Mouse (Mus musculus): ENCODE measurements around the gene Nasp.
"Not testable (repeated sequence)": the region's sequence is repeated elsewhere in the genome, so short reads cannot be mapped to it uniquely, and the experiment has no call there.

Gene Nasp

GRCm38 (mm10) chr4:116627722-116628662 is at the start of gene Nasp:
Gene Nasp, minus strand, starts transcription at chr4:116627941.
- in situ Hi-C loops (cut with MboI, MseI) = no loop called here

- in situ Hi-C loops (cut with MboI, MseI) = no loop called here
Observed at GRCm38 (mm10) chr4:116676027-116676426, 48.3 kb upstream of the Nasp start.

DNA sequence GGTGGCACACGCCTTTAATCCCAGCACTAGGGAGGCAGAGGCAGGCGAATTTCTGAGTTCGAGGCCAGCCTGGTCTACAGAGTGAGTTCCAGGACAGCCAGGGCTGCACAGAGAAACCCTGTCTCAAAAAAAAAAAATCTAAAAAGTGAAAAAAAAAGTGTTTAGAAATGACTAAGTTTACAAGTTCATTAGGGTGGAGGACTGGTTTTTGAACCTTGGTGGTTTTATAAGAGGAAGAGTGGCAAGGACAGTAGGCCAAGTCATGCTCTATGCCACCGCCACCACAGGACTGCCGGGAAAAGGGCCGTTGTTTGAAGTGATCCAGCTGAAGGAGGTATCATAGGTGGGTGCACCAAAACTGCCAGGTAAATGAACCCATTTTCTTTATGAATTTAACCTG is 47.0 kb upstream of the Nasp start:
- in situ Hi-C loops (cut with MboI, MseI) = not testable (repeated sequence)

DNA sequence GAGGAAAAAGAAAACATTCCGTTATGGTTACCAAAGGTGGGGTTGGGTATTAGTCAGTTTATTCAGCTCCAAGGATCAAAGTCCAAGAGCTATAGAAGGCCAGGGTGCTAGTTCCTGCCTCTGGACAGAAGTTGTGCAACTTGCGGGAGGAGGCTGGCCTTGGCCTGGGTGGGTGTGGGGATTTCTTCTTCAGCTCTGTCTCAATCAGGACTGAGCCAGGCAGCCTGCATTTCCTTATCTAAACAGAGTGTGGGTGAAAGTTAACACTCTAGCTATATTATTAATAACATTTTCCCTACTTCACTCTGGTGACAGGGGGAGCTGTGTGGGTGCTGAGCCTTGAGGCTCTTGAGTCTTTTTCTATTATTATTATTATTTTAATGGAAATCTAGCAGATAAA is 45.0 kb upstream of the Nasp start:
- in situ Hi-C loops (cut with MboI, MseI) = no loop called here

DNA sequence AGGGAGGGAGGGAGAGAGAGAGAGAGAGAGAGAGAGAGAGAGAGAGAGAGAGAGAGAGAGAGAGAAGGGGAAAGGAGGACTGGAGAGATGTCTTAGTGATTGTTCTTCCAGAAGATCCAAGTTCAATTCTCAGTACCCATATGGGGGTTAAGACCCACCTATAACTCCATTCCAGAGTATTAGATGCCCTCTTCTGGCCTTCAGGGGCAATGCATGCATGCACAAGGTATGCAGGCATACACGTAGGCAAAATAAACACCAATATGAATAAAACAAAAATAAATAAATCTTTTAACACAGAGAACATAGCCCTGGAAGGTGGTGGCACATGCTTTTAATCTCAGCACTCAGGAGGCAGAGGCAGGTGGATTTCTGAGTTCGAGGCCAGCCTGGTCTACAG is 41.5 kb upstream of the Nasp start:
- in situ Hi-C loops (cut with MboI, MseI) = no loop called here

- in situ Hi-C loops (cut with MboI, MseI) = no loop called here
Observed at GRCm38 (mm10) chr4:116668145-116668544, 40.4 kb upstream of the Nasp start.

DNA sequence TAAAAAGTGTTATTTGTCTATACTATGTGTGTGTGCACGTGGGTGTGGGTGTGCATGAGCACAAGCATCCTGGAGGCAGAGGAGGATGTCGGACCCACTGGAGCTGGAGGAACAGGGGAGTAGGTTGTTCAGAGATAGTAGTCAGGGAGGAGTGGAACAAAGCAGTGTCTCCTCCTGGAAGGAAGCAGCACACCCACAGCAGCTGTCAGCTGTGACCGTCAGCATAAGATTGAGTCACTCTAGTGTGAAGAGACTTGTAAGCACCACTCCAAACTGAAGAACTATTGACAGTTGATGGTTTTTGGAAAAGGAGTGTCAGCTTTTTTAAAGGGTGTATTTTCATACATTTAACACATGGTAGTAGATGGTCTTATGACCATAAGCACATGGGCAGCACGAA is 38.9 kb upstream of the Nasp start:
- in situ Hi-C loops (cut with MboI, MseI) = no loop called here

DNA sequence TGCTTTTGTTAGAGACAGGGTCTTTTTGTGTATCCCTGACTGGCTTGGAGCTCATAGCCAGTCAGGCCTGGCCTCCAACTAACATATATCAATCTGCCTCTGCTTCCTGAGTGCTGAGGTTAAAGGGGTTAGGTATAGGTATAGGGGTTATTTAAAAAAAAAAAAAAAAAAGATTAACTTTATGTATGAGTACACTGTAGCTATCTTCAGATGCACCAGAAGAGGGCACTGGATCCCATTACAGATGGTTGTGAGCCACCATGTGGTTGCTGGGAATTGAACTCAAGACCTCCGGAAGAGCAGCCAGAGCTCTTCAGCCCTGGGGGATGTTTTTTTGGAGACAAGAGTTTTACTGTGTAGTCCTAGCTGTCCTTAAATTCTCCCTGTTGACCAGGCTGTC is 34.3 kb upstream of the Nasp start:
- in situ Hi-C loops (cut with MboI, MseI) = no loop called here

GRCm38 (mm10) chr4:116660829-116661228 is 33.1 kb upstream of the Nasp start:
- in situ Hi-C loops (cut with MboI, MseI) = no loop called here

- in situ Hi-C loops (cut with MboI, MseI) = not testable (repeated sequence)
Observed at GRCm38 (mm10) chr4:116659916-116660315, 32.2 kb upstream of the Nasp start.

DNA sequence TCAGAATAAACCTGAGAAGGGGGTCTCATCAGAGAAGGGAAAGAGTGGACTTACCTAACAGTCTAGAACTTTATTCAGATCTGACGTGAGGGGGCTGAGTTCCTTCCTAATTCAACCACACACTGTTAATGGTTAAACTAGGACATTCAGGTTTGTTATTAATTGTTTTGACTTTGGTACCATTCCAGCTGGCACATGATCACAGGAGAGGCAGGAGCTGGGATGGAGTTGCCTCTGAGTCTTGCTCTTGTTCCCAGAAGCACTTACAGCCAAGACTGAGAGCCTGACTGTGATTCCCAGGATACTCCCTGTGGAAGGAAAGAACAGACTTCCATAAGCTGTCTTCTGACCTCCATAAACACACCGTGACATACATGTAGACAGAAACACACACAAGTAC is 31.7 kb upstream of the Nasp start:
- in situ Hi-C loops (cut with MboI, MseI) = no loop called here

DNA sequence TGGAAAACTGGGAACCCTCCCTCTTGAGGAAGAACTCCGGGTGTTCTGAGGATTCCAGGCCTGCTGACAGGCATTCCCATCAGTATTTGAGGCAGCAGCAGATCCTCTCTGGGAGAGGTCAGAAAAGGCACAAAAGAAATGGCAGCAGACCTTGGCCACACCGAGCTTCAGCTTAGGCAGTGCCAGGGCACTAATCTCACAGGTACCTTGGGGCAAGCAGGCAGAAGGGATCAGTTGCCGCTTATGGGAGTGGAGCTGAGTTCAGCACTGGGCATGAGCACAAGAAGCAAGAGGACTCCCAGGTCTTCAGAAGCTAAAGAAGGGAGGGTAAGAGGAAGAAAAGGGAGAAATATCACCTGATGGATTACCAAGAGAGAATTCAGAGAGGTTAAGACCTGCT is 30.2 kb upstream of the Nasp start:
- in situ Hi-C loops (cut with MboI, MseI) = no loop called here

GRCm38 (mm10) chr4:116655658-116656057 is 27.9 kb upstream of the Nasp start:
- in situ Hi-C loops (cut with MboI, MseI) = no loop called here

- in situ Hi-C loops (cut with MboI, MseI) = no loop called here
Observed at GRCm38 (mm10) chr4:116655100-116655499, 27.4 kb upstream of the Nasp start.

GRCm38 (mm10) chr4:116653228-116653627 is 25.5 kb upstream of the Nasp start:
- in situ Hi-C loops (cut with MboI, MseI) = loop anchor here in 1 of 2 experiments (5.0 kb wide), 1 partner anchor 34 kb away; the partner anchor contains the start of gene Prdx1

- in situ Hi-C loops (cut with MboI, MseI) = loop anchor here in 1 of 2 experiments (5.0 kb wide), 1 partner anchor 36 kb away; the partner anchor contains the start of gene Prdx1
Observed at GRCm38 (mm10) chr4:116651797-116652135, 24.0 kb upstream of the Nasp start.

GRCm38 (mm10) chr4:116650924-116651796 is 23.4 kb upstream of the Nasp start, which contains the start of gene Akr1a1:
Gene Akr1a1, minus strand, starts transcription at chr4:116651680.
- in situ Hi-C loops (cut with MboI, MseI) = loop anchor here in 1 of 2 experiments (5.0 kb wide), 1 partner anchor 36 kb away; the partner anchor contains the start of gene Prdx1

- in situ Hi-C loops (cut with MboI, MseI) = loop anchor here in 1 of 2 experiments (5.0 kb wide), 1 partner anchor 37 kb away; the partner anchor contains the start of gene Prdx1
Observed at GRCm38 (mm10) chr4:116650365-116650764, 22.6 kb upstream of the Nasp start.

DNA sequence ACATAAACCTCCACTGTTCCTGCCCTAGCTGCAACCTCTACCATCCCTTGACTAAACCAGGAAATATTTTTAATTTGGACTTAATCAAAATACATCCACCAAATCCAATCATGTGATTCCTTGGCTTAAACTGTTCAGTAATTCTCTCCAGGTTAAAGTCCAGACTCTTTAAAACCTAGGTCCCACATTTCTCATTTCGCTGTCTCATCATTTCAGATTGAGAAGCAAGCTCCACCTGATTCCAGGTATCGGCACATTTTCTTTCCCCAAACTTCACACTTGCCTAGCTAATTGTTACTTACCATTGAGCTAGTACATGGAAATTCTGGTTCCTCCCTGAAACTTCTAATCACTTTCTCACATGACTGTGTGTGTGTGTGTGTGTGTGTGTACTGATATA is 21.7 kb upstream of the Nasp start:
- in situ Hi-C loops (cut with MboI, MseI) = no loop called here

DNA sequence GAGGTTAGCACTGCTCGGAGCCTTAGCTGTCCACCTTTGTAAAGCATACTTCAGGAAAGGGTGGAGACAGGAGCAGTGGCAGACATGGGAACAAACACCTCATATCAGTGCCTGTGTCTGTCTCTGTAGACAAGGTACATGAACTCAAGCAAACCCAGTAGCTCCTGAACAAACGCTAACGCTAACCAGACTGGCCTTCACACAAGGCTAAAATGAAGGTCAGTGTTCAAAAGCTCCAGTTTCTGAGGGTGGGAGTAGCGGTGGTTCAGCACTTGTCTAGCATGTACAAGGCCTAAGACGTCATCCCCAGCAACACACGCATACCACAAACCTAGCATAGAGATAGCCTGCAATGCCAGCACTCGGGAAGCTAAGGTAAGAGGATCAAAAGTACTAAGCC is 17.9 kb upstream of the Nasp start:
- in situ Hi-C loops (cut with MboI, MseI) = no loop called here

- in situ Hi-C loops (cut with MboI, MseI) = no loop called here
Observed at GRCm38 (mm10) chr4:116644326-116644725, 16.6 kb upstream of the Nasp start.

DNA sequence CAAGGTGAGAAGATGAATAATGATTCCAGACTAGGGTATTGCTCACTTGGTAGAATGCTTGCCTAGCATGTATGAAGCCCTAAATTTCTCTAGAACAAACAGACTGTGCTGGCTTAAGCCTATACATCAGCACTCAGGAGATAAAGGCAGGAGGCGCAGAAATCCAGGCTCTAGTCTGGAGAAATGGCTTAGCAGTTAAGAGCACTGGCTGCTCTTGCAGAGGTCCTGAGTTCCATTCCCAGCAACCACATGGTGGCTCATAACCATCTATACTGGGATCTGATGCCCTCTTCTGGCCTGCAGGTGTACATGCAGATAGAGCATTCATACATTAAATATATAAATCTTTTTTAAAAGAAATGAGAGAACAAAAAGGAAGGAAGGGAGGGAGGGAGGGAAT is 14.3 kb upstream of the Nasp start:
- in situ Hi-C loops (cut with MboI, MseI) = no loop called here
